Mouse (Mus musculus) brain, embryonic 14.5 days (tissue): ENCODE data around the gene Prrt1. TPM values are rescaled to one million over a fixed set of nuclear protein-coding genes. Genes with fewer than 3 reads are reported as not detected.
A peak's percentile ranks its signal among the peaks of the same experiment; 100 is the strongest.

ENCODE experiments used
- DNase-seq: peaks from one replicate; pipeline ENCODE4 v3.0.0-alpha.2; 2011; ENCODE audit warnings: low read depth
- CTCF ChIP-seq: fragments of 200-500 bp; IDR thresholded peaks from 2 replicates; pipeline ENCODE4 v1.5.1; 2012; ENCODE audit warnings: inconsistent platforms, mild to moderate bottlenecking, moderate library complexity, borderline replicate concordance; ENCODE audit not compliant: insufficient read depth, insufficient read length; ENCODE audit errors: extremely low read depth
- POLR2A ChIP-seq: fragments of 200-500 bp; IDR thresholded peaks from 2 replicates; pipeline ENCODE4 v1.6.1; 2012; ENCODE audit warnings: mild to moderate bottlenecking, inconsistent platforms, borderline replicate concordance; ENCODE audit not compliant: poor library complexity, insufficient read depth, insufficient read length, severe bottlenecking; ENCODE audit errors: extremely low read depth
- polyA plus RNA-seq: library from polyadenylated mRNA; depleted of rRNA; stranded (reverse); fragments of >200 nt; gene quantifications from 2 replicates; pipeline ENCODE4 v1.2.3, GENCODE M21; 2012; rRNA removed

Prrt1 gene
- 53.2 and 63.8 TPM in 2 replicates for polyA plus RNA-seq

GRCm38 (mm10) chr17:34629221-34629751 is at the start of gene Prrt1:
Gene Prrt1, plus strand, starts transcription at chr17:34629533.
- peak; percentile 92 for DNase-seq
- TF ChIP-seq CTCF (no peak), POLR2A (no peak)

GRCm38 (mm10) chr17:34582528-34582927 is 46.8 kb upstream of the Prrt1 start:
- TF ChIP-seq CTCF (no peak), POLR2A (no peak)
- no peak for DNase-seq

GRCm38 (mm10) chr17:34583397-34583796 is 45.9 kb upstream of the Prrt1 start:
- DNase-seq: no peak
- no peak for TF ChIP-seq CTCF
- no peak for TF ChIP-seq POLR2A

GRCm38 (mm10) chr17:34583819-34584218 is 45.5 kb upstream of the Prrt1 start:
- DNase-seq: no peak
- TF ChIP-seq POLR2A (no peak), CTCF (no peak)

GRCm38 (mm10) chr17:34585121-34585520 is 44.2 kb upstream of the Prrt1 start:
- DNase-seq: no peak
- TF ChIP-seq POLR2A: no peak
- no peak for TF ChIP-seq CTCF

- TF ChIP-seq POLR2A: no peak
- no peak for TF ChIP-seq CTCF
- peak; percentile 64 for DNase-seq
Observed at GRCm38 (mm10) chr17:34585877-34586771, 43.2 kb upstream of the Prrt1 start.

- DNase-seq: peak; percentile 97
Observed at GRCm38 (mm10) chr17:34586796-34587422, 42.4 kb upstream of the Prrt1 start.

GRCm38 (mm10) chr17:34587423-34587811 is 41.9 kb upstream of the Prrt1 start:
- DNase-seq: peak; percentile 98
- TF ChIP-seq CTCF: no peak
- peak; percentile 88 for TF ChIP-seq POLR2A

More at GRCm38 (mm10) chr17:34586796-34587422, 42.4 kb upstream of the Prrt1 start:
- TF ChIP-seq POLR2A (no peak), CTCF (no peak)

GRCm38 (mm10) chr17:34587814-34588213 is 41.5 kb upstream of the Prrt1 start:
- no peak for TF ChIP-seq CTCF
- TF ChIP-seq POLR2A: no peak

GRCm38 (mm10) chr17:34588767-34589166 is 40.6 kb upstream of the Prrt1 start:
- no peak for DNase-seq
- TF ChIP-seq POLR2A (no peak), CTCF (no peak)

More at GRCm38 (mm10) chr17:34587814-34588213, 41.5 kb upstream of the Prrt1 start:
- DNase-seq: no peak

GRCm38 (mm10) chr17:34589206-34589605 is 40.1 kb upstream of the Prrt1 start:
- TF ChIP-seq POLR2A (no peak), CTCF (no peak)
- no peak for DNase-seq
